Mouse (Mus musculus) 3T3-L1 (cell line): ENCODE results near the gene Cldn34a.
"Not testable (repeated sequence)": the region's sequence is repeated elsewhere in the genome, so short reads cannot be mapped to it uniquely, and the experiment has no call there.

ENCODE experiments used
- DNase-seq: peaks from one replicate; pipeline ENCODE4 v3.0.0-alpha.2; 2015; ENCODE audit warnings: low read depth, low spot score

Cldn34a gene

GRCm38 (mm10) chrX:152563034-152563433 is at the start of gene Cldn34a:
Gene Cldn34a, plus strand, starts transcription at chrX:152563334.
- no peak for DNase-seq

DNA sequence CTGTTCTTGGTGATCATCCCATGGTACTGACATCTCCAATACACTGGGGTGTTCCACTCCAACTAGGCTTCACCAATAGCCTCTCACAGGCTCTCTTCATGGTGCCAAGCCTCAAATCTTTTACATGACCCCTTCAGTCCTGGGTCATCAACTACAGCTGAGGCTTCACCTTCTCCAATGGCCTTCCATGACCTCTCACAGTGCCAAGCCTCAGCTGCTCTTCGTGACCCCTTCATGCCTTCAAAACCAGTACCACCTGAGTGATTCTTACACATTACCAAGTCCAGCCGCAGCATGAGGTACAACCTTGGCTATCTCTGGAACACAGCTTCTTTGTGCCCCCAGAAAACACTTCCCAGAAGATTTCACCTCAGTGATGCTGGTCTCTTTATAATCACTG is 44.5 kb upstream of the Cldn34a start:
- not testable (repeated sequence) for DNase-seq

GRCm38 (mm10) chrX:152545736-152546135 is 17.4 kb upstream of the Cldn34a start:
- no peak for DNase-seq

DNA sequence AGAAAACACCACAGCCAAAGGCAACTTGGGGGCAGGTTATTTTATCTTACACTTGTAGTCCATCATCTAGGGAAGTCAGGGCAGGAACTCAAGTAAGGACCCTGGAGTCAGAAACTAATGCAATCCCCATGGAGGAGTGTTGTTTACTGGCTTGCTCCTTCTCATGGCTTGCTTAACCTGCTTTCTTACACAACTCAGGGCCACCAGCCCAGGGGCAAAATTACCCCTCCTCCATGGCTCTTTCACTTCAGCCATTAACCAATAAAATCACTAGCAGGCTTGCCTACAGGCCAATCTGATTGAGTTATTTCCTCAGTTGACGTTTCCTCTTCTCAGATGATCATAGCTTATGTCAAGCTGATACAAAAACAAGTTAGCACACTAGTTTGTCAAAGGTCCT is 15.0 kb upstream of the Cldn34a start:
- no peak for DNase-seq

GRCm38 (mm10) chrX:152557446-152557845 is 5.7 kb upstream of the Cldn34a start:
- DNase-seq: no peak
